Mouse (Mus musculus): Measurements from ENCODE around the gene Fgf4. TPM values are rescaled to one million over a fixed set of nuclear protein-coding genes. Genes with fewer than 3 reads are reported as not detected.

Gene Fgf4
- total RNA-seq (2022), result not detected

DNA sequence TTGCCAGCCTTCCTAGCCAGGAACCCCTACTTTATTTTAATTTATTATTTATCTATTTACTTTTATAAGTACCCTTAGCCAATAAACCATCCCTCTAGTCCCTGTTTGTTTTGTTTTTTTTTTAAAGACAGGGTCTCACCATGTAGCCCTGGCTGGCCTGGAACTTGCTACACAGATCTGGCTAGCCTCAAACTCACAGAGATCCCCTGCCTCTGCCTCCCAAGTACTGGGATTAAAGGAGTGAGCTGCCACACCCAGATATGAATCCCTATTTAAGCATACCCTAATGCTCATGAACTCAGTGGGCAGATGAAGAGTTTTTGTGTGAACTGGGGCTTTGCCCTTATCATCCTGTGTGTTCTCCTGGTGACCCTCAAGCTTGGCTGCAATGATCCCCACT is at the start of gene Fgf4:
Gene Fgf4, plus strand, starts transcription at position 301 of the 400 bp plus-strand sequence.
- DNase-seq (ENCODE audit: low spot score in 2 of 2), result no peak

GRCm38 (mm10) chr7:144798471-144798870 is 48.7 kb upstream of the Fgf4 start:
- DNase-seq (ENCODE audit: low spot score in 2 of 2), result no peak

DNA sequence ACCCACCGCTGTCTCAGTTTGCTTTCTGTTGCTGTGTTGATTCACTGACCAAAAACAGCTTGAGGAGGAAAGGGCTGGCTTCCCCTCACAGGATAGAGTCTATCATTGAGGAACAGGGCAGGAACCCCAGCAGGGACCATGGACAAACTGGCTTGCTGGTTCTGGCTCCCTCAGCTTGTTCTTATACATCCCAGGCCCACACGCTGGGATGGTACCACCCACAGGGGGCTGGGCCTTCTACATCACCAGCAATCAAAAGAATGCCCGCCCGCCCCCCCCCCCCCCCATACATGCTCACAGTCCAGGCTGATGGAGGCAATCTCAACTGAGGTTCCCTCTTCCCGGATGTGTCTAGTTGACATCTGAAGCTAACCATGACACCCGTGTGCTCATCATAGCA is 40.1 kb upstream of the Fgf4 start:
- no peak for DNase-seq (ENCODE audit: low spot score in 2 of 2)

DNA sequence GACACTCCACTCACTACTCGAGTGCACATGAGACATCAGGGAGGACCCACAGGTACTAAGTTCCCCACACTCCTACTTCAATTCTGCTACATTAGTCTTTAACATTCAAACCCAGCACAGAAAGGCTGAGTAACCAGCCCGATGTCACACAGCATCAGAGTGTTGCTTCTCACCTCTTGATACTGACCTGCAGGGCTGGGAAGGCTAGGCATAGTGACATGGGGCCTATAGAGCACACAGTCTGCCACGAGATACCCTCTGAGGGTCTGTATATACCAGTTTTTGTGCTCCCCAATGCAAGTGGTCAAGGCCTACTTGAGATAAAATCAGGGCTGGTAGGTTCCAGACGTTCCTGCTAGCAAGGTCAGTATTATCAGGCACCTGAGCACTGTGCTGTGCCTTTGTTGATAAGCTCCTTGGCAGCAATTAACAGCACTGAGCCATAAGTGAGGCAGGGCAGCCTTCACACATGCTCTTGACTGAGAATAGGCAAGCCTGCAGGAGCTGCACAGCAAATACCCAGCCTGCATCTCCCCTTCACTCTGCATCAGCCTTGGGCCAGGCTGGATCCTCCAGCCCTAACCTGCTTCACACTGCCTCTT is 39.1 kb upstream of the Fgf4 start:
- no peak for DNase-seq (ENCODE audit: low spot score in 2 of 2)

DNA sequence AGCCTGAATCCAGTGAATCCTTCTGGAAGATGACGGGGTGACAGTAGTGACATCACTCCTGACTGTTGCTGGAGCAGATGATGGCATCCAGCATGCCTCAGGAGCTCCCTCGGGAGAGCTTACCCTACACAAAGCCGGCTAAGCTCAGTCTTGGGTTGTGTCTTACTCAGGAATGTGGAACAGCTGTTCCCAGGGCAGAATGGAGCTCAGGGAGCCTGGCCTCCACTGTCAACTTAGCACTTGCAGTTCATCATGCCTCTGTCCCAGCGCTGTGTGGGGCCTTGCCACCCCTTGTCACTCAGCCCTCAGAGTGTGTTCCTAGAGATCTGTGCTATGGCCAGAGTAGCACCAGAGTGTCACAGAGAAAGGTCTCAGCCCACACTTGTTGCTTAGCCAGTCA is 35.6 kb upstream of the Fgf4 start:
- no peak for DNase-seq (ENCODE audit: low spot score in 2 of 2)

DNA sequence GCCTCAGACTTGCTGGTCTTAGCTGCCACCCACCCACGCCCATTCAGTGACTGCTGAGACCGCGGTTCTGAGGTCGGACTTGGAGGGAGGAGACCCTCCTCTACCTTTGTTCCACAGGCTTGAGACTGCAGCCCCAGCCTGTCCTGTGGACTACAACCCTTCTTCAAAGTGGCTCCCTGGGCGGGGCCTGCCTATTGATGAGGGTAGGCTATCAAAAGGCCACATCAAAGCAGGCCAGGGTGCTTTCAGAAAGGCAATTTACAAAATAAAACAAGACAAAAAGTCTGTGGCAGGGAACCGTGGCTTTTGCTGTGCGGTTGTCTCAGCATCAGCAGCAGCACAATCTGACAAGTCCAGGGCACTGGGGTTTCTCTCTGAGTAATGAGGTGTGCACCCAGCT is 25.3 kb upstream of the Fgf4 start:
- no peak for DNase-seq (ENCODE audit: low spot score in 2 of 2)

DNA sequence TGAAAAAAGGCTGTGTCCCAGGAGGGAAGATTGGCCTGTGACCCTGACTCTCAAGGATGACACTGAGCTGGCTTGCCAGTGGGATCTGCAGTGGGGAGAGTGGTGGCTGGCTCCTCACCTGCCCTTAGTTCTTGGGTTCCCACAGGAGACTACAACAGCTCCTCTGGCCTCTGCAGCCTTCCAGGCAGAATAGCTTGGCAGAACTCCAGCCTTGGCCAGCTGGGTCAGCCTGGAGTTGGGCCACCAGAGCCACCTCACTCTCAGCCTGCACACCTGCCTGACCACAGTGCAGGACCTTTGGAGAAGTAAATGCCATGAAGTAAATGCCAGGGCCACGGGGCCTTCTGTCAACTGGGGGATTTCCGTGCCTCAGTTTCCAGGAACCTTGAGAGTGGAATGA is 23.2 kb upstream of the Fgf4 start:
- DNase-seq (ENCODE audit: low spot score in 2 of 2), result no peak

- no peak for DNase-seq (ENCODE audit: low spot score in 2 of 2)
Measured at GRCm38 (mm10) chr7:144828369-144828768, 18.8 kb upstream of the Fgf4 start.

DNA sequence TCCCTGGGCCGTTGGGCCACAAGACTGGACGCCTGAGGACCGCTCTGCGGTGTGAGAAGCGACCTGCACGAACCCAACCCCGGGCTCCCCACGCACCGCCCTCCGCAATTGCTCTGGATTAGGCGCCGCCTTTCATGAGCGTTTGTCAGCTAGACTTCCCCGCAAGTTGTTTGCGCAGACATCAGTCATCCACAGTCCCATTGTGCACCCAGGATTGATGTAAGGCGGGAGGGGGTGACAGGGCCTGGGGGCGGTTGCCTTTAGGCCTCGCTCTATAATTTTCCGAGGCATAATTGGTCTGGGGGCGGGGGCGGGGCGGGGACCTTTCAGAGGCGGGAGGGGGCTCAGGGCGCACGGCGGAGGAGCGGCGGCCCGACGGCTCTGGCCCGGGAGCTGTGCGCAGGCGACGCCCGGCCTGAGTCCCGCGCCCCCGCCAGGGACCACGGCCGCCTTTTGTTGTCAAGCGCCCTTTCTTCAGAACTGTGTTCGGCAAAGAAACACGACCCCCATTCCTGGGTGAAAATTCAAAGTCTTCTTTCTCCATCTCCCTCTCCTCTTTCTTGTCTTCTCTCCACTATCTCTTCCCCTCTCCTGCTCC is 9.2 kb upstream of the Fgf4 start, which contains the start of gene Fgf3:
Gene Fgf3, plus strand, starts transcription at position 193 of the 598 bp plus-strand sequence.
- no peak for DNase-seq (ENCODE audit: low spot score in 2 of 2)

GRCm38 (mm10) chr7:144838522-144839503 is 8.4 kb upstream of the Fgf4 start:
- peak; percentile 6 to 15 for DNase-seq (ENCODE audit: low spot score in 2 of 2)

GRCm38 (mm10) chr7:144846158-144846557 is 1.0 kb upstream of the Fgf4 start:
- DNase-seq (ENCODE audit: low spot score in 2 of 2), result no peak

DNA sequence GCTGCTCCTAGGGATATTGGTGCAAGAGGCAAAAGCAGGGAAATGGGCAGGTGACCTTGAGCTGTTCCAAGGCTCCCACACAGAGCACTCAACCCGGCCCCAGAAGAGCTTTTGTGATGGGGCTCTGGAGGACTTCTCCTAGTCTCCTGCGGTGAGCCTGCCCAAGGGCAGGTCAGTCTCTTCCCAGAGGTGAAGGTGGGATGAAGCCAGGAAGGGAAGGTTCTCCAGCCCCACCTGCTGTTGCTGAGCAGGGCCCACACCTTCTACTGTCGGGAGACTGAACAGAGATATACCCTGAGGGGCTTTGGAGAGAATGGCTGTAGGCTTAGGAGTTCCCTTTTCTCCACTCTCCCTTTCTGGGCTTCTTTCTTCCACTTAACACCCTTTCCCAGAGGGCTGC is 4.2 kb downstream of the Fgf4 start:
- no peak for DNase-seq (ENCODE audit: low spot score in 2 of 2)

- DNase-seq (ENCODE audit: low spot score in 2 of 2), result no peak
Measured at GRCm38 (mm10) chr7:144854966-144855365, 7.8 kb downstream of the Fgf4 start.

GRCm38 (mm10) chr7:144857158-144857557 is 10.0 kb downstream of the Fgf4 start:
- DNase-seq (ENCODE audit: low spot score in 2 of 2), result no peak

GRCm38 (mm10) chr7:144857826-144858342 is 10.7 kb downstream of the Fgf4 start:
- no peak for DNase-seq (ENCODE audit: low spot score in 2 of 2)

GRCm38 (mm10) chr7:144858702-144859101 is 11.5 kb downstream of the Fgf4 start:
- no peak for DNase-seq (ENCODE audit: low spot score in 2 of 2)

DNA sequence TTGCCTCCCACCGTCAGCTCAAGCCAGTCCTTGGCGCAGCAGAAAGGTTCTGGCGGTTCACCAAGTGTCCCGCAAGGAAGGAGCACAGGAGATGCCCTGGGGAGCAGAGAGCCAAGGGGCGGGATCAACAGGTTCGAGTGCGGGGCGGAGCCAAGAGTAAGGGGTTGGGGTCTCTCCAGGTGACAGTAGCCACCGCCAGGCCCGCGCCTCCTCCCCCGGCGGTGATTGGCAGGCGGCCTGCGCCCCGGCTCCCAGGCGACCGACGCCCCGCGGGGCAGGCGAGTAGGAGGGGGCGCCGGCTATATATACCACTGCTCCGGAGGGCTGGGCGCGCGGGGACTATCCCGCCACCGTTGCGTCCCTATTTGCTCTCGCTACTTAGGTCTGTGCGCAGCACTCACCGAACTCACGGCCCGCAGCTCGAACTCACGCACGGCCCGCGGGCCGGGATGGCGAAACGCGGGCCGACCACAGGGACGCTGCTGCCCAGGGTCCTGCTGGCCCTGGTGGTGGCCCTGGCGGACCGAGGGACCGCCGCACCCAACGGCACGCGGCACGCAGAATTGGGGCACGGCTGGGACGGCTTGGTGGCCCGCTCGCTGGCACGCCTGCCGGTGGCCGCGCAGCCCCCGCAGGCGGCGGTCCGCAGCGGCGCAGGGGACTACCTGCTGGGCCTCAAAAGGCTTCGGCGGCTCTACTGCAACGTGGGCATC is 14.0 kb downstream of the Fgf4 start:
- no peak for DNase-seq (ENCODE audit: low spot score in 2 of 2)

DNA sequence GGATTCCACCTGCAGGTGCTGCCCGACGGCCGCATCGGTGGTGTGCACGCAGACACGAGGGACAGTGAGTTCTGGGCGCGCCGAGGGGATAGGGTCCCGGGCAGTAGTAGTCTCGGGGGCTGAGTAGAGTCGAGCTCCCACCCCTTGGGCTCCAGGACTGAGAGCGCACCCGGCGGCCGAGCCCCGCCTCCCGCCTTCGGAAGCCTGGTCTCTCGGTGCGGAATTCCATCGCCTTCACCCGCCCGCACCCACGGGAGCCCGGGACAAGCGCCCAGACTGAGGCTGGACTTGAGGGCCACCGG is 14.6 kb downstream of the Fgf4 start:
- DNase-seq (ENCODE audit: low spot score in 2 of 2), result no peak

- DNase-seq (ENCODE audit: low spot score in 2 of 2), result no peak
Measured at GRCm38 (mm10) chr7:144862126-144862525, 15.0 kb downstream of the Fgf4 start.

DNA sequence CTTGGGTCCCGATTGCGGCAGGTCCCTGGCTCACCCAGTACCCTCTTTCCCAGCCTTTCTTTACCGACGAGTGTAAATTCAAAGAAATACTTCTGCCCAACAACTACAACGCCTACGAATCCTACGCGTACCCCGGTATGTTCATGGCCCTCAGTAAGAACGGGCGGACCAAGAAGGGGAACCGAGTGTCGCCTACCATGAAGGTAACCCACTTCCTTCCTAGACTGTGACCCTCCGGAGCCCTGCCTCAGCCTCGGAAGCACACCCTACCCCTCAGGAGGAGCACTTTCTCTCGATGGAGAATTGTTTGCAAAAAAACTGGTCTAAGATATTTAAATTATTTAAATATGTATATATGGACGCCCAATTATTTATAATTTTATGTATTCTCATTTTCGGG is 15.5 kb downstream of the Fgf4 start:
- DNase-seq (ENCODE audit: low spot score in 2 of 2), result no peak

DNA sequence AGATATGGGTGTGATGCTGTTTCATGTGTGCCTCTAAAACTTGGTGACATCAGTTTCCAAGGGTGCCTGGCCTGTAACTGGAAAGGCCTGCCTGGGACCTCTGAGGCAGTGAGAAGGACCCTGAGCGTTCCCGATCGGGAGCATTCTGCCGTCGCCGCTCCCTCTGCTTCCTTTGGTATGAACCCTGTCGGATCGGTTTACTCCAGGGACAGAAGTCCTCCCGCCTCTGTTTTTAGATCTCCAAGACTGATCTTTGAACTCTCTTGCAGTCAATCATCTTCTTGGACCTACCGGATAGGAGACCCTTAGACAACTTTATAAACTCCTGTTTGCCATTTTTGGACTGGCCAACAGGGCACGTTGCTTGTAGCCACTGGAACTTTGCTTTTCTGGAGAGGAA is 16.0 kb downstream of the Fgf4 start:
- no peak for DNase-seq (ENCODE audit: low spot score in 2 of 2)

Measured in left cerebral cortex, adult 8-10 months (tissue).